Mouse (Mus musculus) layer of hippocampus, adult 9-10 months (tissue): ENCODE data around the gene Slc17a9.

Source experiments
- DNase-seq: peaks from one replicate; pipeline ENCODE4 v3.0.0; 2022; ENCODE audit warnings: low spot score

Slc17a9 gene

DNA sequence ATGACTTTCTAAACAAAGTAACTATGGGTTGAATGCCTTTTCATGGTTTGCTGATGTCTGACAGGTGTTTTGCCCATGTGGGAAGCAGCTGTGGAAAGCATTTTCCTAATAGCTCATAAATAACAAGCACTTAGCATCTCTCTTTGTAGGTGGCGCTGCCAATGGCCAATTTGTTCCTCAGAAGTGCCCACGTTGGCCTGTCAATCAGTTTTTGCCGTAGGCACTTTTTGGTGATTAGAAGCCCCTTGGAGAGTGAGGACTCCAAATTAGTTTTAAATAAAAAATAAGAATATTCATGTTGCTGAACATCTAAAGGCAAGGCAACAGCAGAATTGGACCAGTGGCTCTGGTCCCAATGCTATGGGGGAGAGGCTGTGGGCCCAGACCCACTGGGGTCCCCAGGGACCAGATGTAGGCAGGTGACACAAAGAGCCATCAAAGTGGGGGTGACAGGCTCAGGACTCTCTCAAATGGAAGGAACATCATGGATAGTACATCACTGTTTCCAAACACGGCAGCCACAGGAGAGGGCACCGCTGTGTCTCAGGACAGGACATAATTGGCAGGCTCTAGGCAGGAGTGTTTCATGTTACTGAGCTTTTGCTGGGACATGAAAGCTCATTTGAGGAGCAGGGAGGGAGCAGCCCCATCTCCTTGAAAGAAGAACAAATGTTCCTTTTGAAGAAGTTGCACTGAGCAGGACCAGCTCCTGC lies 30.1 kb downstream of the Slc17a9 start:
- no peak for DNase-seq

DNA sequence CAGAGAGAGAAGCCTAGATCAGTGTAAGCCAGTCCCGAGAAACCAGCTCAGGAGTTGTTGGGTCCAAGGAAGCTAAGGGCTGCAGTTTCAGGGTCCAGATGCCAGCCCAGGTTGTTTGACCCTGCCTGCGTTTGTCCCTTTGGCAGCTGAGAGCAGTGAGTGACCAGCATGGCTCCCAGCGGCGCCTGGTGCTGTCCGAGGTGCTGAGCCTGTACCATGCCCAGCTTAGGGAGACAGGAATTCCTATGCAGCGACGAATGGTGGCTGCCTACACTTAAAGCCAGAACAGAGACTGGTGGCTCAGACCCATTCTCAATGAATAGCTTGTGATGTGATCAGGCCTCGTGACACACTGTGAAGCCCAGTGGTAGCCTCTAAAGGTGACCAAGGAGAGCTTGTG lies 30.8 kb downstream of the Slc17a9 start:
- DNase-seq = no peak

DNA sequence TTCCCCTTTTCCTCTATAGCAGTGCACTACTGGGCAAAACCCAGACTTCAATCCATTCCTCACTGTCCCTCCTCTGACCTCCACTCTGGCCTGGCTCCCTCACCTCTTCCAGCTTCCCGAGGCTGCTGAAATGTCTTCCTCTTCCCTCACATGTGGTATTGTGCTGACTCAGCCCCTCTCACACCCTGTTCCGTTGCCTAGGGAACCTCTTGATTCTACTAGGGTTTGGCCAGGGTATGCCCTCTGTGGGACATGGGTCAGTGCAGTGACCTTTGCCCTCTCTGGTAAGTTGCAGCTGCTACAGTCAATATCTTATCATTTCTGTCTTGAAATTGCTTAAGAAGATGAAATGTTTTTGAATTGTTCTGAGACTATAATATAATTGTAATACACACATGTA lies 31.7 kb downstream of the Slc17a9 start:
- DNase-seq = no peak

DNA sequence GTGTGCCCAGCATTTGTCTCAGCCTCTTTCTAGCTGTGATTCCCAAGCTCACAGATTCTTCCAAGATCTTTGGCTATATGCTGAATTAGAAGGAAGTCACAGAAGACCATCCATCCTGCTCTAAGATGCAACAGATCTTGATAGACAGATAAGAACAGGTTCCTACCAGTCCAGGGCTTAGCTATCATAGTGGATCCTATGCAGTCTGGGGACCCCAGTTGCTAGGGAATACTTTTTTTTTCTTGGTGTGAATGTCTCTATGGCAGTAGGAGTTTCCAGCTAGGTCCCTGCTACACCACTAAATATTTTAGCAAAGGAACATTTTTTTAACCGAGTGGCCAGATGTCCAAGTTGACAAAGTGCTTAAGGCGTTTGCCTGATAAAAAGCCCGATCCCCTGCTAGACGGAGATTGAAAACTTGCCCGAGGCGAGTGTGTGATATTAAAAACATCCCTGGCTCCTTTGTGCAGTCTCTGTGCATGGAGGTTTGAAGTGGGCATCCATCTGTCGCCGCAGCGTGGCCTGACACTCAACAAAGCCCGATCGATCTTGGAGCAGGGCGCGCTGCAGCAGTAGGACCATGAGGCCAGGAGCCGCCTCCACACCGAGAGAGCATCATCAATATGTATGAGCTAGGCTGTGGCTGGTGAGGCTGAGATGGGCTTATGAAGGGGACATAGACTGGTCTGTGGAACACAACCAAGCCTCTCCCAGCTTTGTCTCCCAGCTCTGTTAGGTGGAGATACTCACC lies 33.6 kb downstream of the Slc17a9 start:
- no peak for DNase-seq

- DNase-seq = no peak
Measured at GRCm38 (mm10) chr2:180764986-180765385, 39.9 kb downstream of the Slc17a9 start.

DNA sequence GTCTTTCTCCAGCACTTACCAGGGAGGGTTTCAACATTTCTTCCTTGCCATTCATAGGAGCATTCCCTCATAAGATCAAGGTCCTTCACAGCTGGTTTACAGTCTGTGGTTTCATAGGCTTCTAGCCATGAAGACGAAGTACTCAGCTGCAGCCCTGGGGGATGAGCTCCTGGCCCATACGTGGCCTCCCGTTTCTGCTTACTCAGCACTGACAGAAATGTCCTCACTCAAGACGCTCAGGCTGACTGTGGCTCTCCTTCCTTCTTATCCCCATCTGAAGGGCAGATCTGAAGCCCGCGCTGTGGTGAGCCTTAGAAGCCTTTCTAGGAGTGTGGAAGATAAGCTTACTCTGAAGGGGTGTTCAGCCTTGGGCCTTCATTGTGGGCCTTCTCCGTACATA lies 40.6 kb downstream of the Slc17a9 start:
- no peak for DNase-seq

DNA sequence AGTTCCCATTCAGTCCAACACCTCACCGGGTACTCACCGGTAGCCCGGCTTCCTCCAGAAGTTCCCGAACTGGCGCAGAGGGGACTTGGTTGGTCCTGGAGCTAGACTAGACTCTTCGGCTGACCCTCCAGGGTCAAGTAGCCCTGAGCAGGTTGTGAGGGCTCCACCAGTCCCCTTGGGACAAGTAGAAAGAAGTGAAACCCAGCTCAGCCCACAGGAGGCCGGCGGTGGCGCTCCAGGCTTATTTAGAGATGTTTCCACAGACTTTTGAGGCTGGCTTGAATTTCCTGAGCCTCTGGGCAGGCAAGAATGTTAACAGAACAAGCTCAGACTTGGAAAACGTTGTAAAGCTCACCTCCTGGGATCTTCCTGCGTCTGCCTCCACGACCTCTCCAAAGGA lies 50.2 kb downstream of the Slc17a9 start:
- no peak for DNase-seq

- no peak for DNase-seq
Measured at GRCm38 (mm10) chr2:180775641-180776040, 50.6 kb downstream of the Slc17a9 start.

- no peak for DNase-seq
Measured at GRCm38 (mm10) chr2:180776793-180777192, 51.7 kb downstream of the Slc17a9 start, which contains the start of gene Bhlhe23. Gene Bhlhe23, minus strand, starts transcription at chr2:180776900.

DNA sequence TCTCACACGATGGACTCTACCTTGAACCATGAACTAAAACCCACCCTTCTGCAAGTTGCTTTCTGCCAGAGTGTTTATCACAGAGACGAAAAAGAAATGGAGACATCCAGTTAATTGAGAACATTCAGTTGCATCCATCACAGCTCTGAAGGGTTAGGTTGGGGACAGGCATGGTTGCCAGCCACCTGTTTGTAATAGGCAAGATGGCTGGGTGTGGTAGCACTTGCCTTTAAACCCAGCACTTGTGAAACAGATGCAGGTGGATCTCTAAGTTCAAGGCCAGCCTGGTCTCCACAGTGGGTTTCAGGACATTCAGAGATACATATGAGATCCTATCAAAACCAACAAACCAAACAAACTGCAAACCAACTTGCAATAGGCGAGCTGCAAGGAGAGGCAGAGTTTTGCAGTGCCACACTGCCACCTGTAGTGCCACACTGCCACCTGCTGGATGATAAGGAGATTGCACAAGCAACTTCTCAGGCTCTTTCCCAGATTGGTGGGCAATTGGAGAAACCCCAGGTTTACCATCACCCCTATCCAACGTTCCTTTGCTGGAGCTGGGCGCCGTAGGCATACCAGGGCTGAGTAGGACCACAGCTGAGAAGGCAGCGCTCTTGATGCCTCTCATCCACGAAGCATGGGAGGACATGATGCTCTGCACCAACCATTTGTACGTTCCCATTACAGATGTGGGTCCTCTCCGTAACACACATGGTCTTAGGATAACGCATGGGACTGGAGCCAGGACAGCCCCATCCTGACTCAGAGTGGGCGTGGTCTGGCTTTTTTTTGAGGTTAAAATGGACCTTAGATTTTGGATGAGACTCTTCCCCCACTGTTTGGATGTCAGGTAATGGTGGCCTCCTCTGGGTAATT lies 54.4 kb downstream of the Slc17a9 start:
- DNase-seq = peak; percentile 39

DNA sequence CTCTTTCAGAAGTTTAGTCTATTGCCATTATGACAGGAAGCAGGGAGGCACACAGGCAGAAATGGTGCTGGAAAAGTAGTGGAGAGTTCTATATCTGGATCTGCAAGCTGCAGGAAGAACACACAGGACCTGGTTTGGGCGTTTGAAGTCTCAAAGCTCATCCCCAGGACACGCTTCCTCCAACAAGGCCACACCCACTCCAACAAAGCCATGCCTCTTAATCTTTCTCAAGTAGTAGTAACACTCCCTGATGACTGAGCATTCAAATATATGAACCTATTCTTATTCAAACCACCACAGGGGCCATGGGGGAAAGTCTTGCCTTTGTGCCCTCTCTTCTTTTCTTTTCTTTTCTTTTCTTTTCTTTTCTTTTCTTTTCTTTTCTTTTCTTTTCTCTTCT lies 55.2 kb downstream of the Slc17a9 start:
- DNase-seq = no peak

- no peak for DNase-seq
Measured at GRCm38 (mm10) chr2:180786732-180787131, 61.7 kb downstream of the Slc17a9 start.

- DNase-seq = peak; percentile 35
Measured at GRCm38 (mm10) chr2:180787566-180788232, 62.6 kb downstream of the Slc17a9 start.

GRCm38 (mm10) chr2:180788386-180788785 lies 63.3 kb downstream of the Slc17a9 start:
- no peak for DNase-seq

- no peak for DNase-seq
Measured at GRCm38 (mm10) chr2:180788843-180789242, 63.8 kb downstream of the Slc17a9 start.

GRCm38 (mm10) chr2:180791674-180792073 lies 66.6 kb downstream of the Slc17a9 start:
- DNase-seq = peak; percentile 57
